Mouse (Mus musculus): ENCODE measurements around the gene Pex11a. TPM values are rescaled to one million over a fixed set of nuclear protein-coding genes. Genes with fewer than 3 reads are reported as not detected.
"Not testable (repeated sequence)": the region's sequence is repeated elsewhere in the genome, so short reads cannot be mapped to it uniquely, and the experiment has no call there.

Gene Pex11a
- total RNA-seq (2015) (1.7 TPM in 2 replicates), total RNA-seq (2017) (1.7 and 2.4 TPM in 2 replicates)

GRCm38 (mm10) chr7:79742659-79743536 lies at the start of gene Pex11a, which contains the start of gene Wdr93:
Pex11a (minus strand) TSS chr7:79743131.
Wdr93 (plus strand) TSS chr7:79743163.
- ATAC-seq (replicated peaks; ENCODE audit: poor library complexity): peak; percentile 95

- ATAC-seq (replicated peaks; ENCODE audit: poor library complexity): not testable (repeated sequence)
Observed at GRCm38 (mm10) chr7:79789812-79790211, 46.9 kb upstream of the Pex11a start.

GRCm38 (mm10) chr7:79786295-79786694 lies 43.4 kb upstream of the Pex11a start:
- peak; percentile 86 for ATAC-seq (replicated peaks; ENCODE audit: poor library complexity)

- ATAC-seq (replicated peaks; ENCODE audit: poor library complexity): no peak
Observed at GRCm38 (mm10) chr7:79782516-79782855, 39.6 kb upstream of the Pex11a start.

- no peak for ATAC-seq (replicated peaks; ENCODE audit: poor library complexity)
Observed at GRCm38 (mm10) chr7:79781826-79782515, 39.0 kb upstream of the Pex11a start.

- peak; percentile 96 for ATAC-seq (replicated peaks; ENCODE audit: poor library complexity)
Observed at GRCm38 (mm10) chr7:79780647-79781626, 38.0 kb upstream of the Pex11a start.

- no peak for ATAC-seq (replicated peaks; ENCODE audit: poor library complexity)
Observed at GRCm38 (mm10) chr7:79771561-79772512, 28.9 kb upstream of the Pex11a start.

- ATAC-seq (replicated peaks; ENCODE audit: poor library complexity): no peak
Observed at GRCm38 (mm10) chr7:79769664-79770063, 26.7 kb upstream of the Pex11a start.

- no peak for ATAC-seq (replicated peaks; ENCODE audit: poor library complexity)
Observed at GRCm38 (mm10) chr7:79765991-79766390, 23.1 kb upstream of the Pex11a start.

GRCm38 (mm10) chr7:79762106-79762505 lies 19.2 kb upstream of the Pex11a start:
- ATAC-seq (replicated peaks; ENCODE audit: poor library complexity): no peak

- ATAC-seq (replicated peaks; ENCODE audit: poor library complexity): no peak
Observed at GRCm38 (mm10) chr7:79761124-79761876, 18.4 kb upstream of the Pex11a start.

- ATAC-seq (replicated peaks; ENCODE audit: poor library complexity): no peak
Observed at GRCm38 (mm10) chr7:79759766-79760165, 16.8 kb upstream of the Pex11a start.

- ATAC-seq (replicated peaks; ENCODE audit: poor library complexity): no peak
Observed at GRCm38 (mm10) chr7:79758176-79758575, 15.2 kb upstream of the Pex11a start.

GRCm38 (mm10) chr7:79756334-79756733 lies 13.4 kb upstream of the Pex11a start:
- ATAC-seq (replicated peaks; ENCODE audit: poor library complexity): no peak

- no peak for ATAC-seq (replicated peaks; ENCODE audit: poor library complexity)
Observed at GRCm38 (mm10) chr7:79749511-79749910, 6.6 kb upstream of the Pex11a start.

- no peak for ATAC-seq (replicated peaks; ENCODE audit: poor library complexity)
Observed at GRCm38 (mm10) chr7:79747659-79748058, 4.7 kb upstream of the Pex11a start.

GRCm38 (mm10) chr7:79744585-79744984 lies 1.7 kb upstream of the Pex11a start:
- ATAC-seq (replicated peaks; ENCODE audit: poor library complexity): peak; percentile 65

- ATAC-seq (replicated peaks; ENCODE audit: poor library complexity): no peak
Observed at GRCm38 (mm10) chr7:79744051-79744450, 1.1 kb upstream of the Pex11a start.

GRCm38 (mm10) chr7:79742277-79742658 lies 663 bp downstream of the Pex11a start:
- ATAC-seq (replicated peaks; ENCODE audit: poor library complexity): peak; percentile 17; the same call in 1 of the 2 replicates

Data from megakaryocyte progenitor cell, adult 5-6 weeks (primary cell).